ENCODE assay signal across 8 mouse cellular contexts in the genomic region with DNA sequence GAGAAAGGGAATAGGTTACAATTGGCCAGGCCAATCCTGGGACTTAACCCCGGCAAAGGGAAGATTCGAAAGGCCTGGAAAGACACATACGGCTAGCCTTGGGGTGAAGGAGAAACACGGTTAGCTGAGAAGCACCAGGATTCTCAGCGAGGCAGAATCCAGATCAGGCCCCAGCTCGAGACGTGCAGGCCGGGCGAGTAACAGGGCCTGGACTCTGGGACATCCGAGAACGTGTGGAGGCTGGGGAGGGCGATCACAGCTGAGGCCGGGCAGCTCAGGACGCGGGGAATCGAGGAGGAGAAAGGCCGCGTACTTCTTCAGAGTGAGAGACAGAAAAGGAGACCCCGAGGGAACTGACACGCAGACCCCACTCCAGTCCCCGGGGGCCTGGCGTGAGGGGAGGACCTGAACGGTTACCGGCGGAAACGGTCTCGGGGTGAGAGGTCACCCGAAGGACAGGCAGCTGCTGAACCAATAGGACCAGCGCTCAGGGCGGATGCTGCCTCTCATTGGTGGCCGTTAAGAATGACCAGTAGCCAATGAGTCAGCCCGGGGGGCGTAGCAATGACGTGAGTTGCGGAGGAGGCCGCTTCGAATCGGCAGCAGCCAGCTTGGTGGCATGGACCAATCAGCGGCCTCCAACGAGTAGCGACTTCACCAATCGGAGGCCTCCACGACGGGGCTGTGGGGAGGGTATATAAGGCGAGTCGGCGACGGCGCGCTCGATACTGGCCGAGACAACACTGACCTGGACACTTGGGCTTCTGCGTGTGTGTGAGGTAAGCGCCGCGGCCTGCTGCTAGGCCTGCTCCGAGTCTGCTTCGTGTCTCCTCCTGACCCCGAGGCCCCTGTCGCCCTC. TPM values are rescaled to one million over a fixed set of nuclear protein-coding genes. Genes with fewer than 3 reads are reported as not detected.
DNase-seq lines count a peak whose midpoint lies in the region; ATAC-seq and TF ChIP-seq lines count a peak whose summit lies in the region.

A gene (plus strand): TSS at position 603 of the 859 bp plus-strand sequence.

- WGBS in forebrain, embryonic 13.5 days = under 1% methylated on average over 60 of the region's 60 CpGs
- WGBS in large intestine, adult 2 months = under 1% methylated on average over 60 of the region's 60 CpGs
- under 1% methylated on average over 58 of the region's 60 CpGs for WGBS in liver, postnatal 0 days (ENCODE audit: insufficient replicate concordance)
- WGBS in neural tube, embryonic 14.5 days = under 1% methylated on average over 60 of the region's 60 CpGs

- TF ChIP-seq EP300 in ES-Bruce4 (IDR thresholded peaks at IDR 0.05; ENCODE audit: insufficient read depth, low read depth, low read length) = peak; percentile 52; the same call in 1 of the 2 replicates
- peak; percentile 73; the same call in 1 of the 2 replicates for TF ChIP-seq EP300 in liver, postnatal 0 days (IDR thresholded peaks at IDR 0.05; ENCODE audit: low read depth)

- peaks cover 39% of the 10 kb centered on the region for H3K36me3 ChIP-seq in ES-Bruce4 (ENCODE audit: control insufficient read depth, insufficient read depth, low read length, poor library complexity, severe bottlenecking)
- peaks cover 34% of the 10 kb centered on the region for H3K36me3 ChIP-seq in forebrain, embryonic 13.5 days (ENCODE audit: poor library complexity, severe bottlenecking)
- H3K36me3 ChIP-seq in liver, postnatal 0 days (replicated peaks; ENCODE audit: insufficient read depth, low read length) = peaks cover 39% of the 10 kb centered on the region
- peaks cover 32% of the 10 kb centered on the region for H3K36me3 ChIP-seq in neural tube, embryonic 14.5 days (ENCODE audit: control insufficient read depth, insufficient read depth, low read length)

- peak within 1 kb of the TSS; percentile 55 for H3K27ac ChIP-seq in ES-Bruce4 (ENCODE audit: insufficient read depth, low read length)
- H3K27ac ChIP-seq in forebrain, embryonic 13.5 days = peak within 1 kb of the TSS; percentile 89
- peak within 1 kb of the TSS; percentile 93 for H3K27ac ChIP-seq in liver, postnatal 0 days (ENCODE audit: low read depth)
- peak within 1 kb of the TSS; percentile 95 for H3K27ac ChIP-seq in neural tube, embryonic 14.5 days (ENCODE audit: low read depth, low read length)

- peak within 1 kb of the TSS; percentile 86 for H3K9ac ChIP-seq in ES-Bruce4 (ENCODE audit: low read depth, poor library complexity, severe bottlenecking)
- H3K9ac ChIP-seq in forebrain, embryonic 13.5 days = peak within 1 kb of the TSS; percentile 98
- peak within 1 kb of the TSS; percentile 97 for H3K9ac ChIP-seq in liver, postnatal 0 days (replicated peaks)
- peak within 1 kb of the TSS; percentile 97 for H3K9ac ChIP-seq in neural tube, embryonic 14.5 days (replicated peaks; ENCODE audit: low read depth, low read length)

- peak within 1 kb of the TSS; percentile 97 for H3K4me3 ChIP-seq in ES-Bruce4 (ENCODE audit: low read depth, low read length)
- peak within 1 kb of the TSS; percentile 99 for H3K4me3 ChIP-seq in forebrain, embryonic 13.5 days
- H3K4me3 ChIP-seq in liver, postnatal 0 days (ENCODE audit: low read depth, low read length) = peak within 1 kb of the TSS; percentile 96
- peak within 1 kb of the TSS; percentile 96 for H3K4me3 ChIP-seq in neural tube, embryonic 14.5 days (ENCODE audit: low read depth, low read length)

- H3K4me2 ChIP-seq in forebrain, embryonic 13.5 days = peak within 1 kb of the TSS; percentile 77
- peak within 1 kb of the TSS; percentile 88 for H3K4me2 ChIP-seq in liver, postnatal 0 days (ENCODE audit: low read depth, low read length)
- H3K4me2 ChIP-seq in neural tube, embryonic 14.5 days (ENCODE audit: low read depth, low read length) = peak within 1 kb of the TSS; percentile 85

- no peaks in the 10 kb centered on the region for H3K9me3 ChIP-seq in ES-Bruce4 (replicated peaks; ENCODE audit: control insufficient read depth, insufficient read depth, low read length, poor library complexity, severe bottlenecking)
- no peaks in the 10 kb centered on the region for H3K9me3 ChIP-seq in forebrain, embryonic 13.5 days (replicated peaks)
- no peaks in the 10 kb centered on the region for H3K9me3 ChIP-seq in liver, postnatal 0 days (ENCODE audit: low read length)
- H3K9me3 ChIP-seq in neural tube, embryonic 14.5 days (ENCODE audit: control insufficient read depth, low read length) = no peaks in the 10 kb centered on the region

- intact Hi-C loops in heart, postnatal 10 days (cut with DNase I) = loop anchor here (2.0 kb wide), 1 partner anchor 17 kb away; a partner anchor contains a TSS

- TF ChIP-seq CTCF in ES-Bruce4 (IDR thresholded peaks at IDR 0.05; ENCODE audit: low read depth, low read length) = no peak
- TF ChIP-seq CTCF in liver, postnatal 0 days (IDR thresholded peaks at IDR 0.05; ENCODE audit: low read depth) = no peak

- peak; percentile 99 for TF ChIP-seq POLR2A in ES-Bruce4 (IDR thresholded peaks at IDR 0.05; ENCODE audit: insufficient read depth, low read length)

- H3K4me1 ChIP-seq in ES-Bruce4 (ENCODE audit: control insufficient read depth, insufficient read depth, low read length) = peaks cover 2% of the 10 kb centered on the region
- peaks cover 47% of the 10 kb centered on the region for H3K4me1 ChIP-seq in forebrain, embryonic 13.5 days
- H3K4me1 ChIP-seq in liver, postnatal 0 days (ENCODE audit: insufficient read depth) = peaks cover 38% of the 10 kb centered on the region
- H3K4me1 ChIP-seq in neural tube, embryonic 14.5 days (ENCODE audit: control insufficient read depth, insufficient read depth, low read length) = peaks cover 36% of the 10 kb centered on the region

- H3K27me3 ChIP-seq in ES-Bruce4 (ENCODE audit: control insufficient read depth, insufficient read depth, low read length, poor library complexity, severe bottlenecking) = no peaks in the 10 kb centered on the region
- H3K27me3 ChIP-seq in forebrain, embryonic 13.5 days = no peaks in the 10 kb centered on the region
- no peaks in the 10 kb centered on the region for H3K27me3 ChIP-seq in liver, postnatal 0 days (ENCODE audit: insufficient read depth, low read length)
- H3K27me3 ChIP-seq in neural tube, embryonic 14.5 days (ENCODE audit: control insufficient read depth, insufficient read depth, low read length) = no peaks in the 10 kb centered on the region

- peak; percentile 99 to 100 for DNase-seq in heart, postnatal 10 days
- DNase-seq in large intestine, adult 2 months (ENCODE audit: low read depth, low spot score) = peak; percentile 98
- peak; percentile 99 for DNase-seq in liver, postnatal 0 days
- peak; percentile 96 for DNase-seq in testis, postnatal 10 days (ENCODE audit: low spot score)

- ATAC-seq in cerebellum, adult (ENCODE audit: insufficient number of reproducible peaks, low FRiP score, low TSS enrichment) = peak; percentile 100
- peak; percentile 99 for ATAC-seq in forebrain, embryonic 13.5 days
- ATAC-seq in liver, postnatal 0 days = peak; percentile 97
- ATAC-seq in neural tube, embryonic 14.5 days (ENCODE audit: low read depth) = peak; percentile 98

RNA-seq across cellular contexts. Expression of the gene that starts here (rescaled TPM):
- polyA plus RNA-seq in ES-Bruce4 (2011; ENCODE audit: insufficient read depth, insufficient read length, low read depth, missing spikeins) = 504 and 519 TPM in 2 replicates
- polyA plus RNA-seq in forebrain, embryonic 13.5 days (2015; fragmentation: Nextera tagmentation; extraction: Ambion mirVana) = 424 and 446 TPM in 2 replicates
- 100 to 1,000 TPM; 390 to 403 TPM for total RNA-seq in heart, postnatal 10 days (2021)
- polyA plus RNA-seq in large intestine, adult 2 months (2012; rRNA removed) = 446 and 623 TPM in 2 replicates
- 384 and 424 TPM in 2 replicates for polyA plus RNA-seq in liver, postnatal 0 days (2015; fragmentation: Nextera tagmentation; extraction: Ambion mirVana)
- 402 and 471 TPM in 2 replicates for polyA plus RNA-seq in neural tube, embryonic 14.5 days (2014; fragmentation: Nextera tagmentation; extraction: Ambion mirVana)

Comparison
In these comparisons a context has a peak if more than half of its experiments do, and no peak if none do; other contexts are left out.
1. Peak in every context shown above with its lines: DNase-seq, ATAC-seq, H3K4me3 ChIP-seq and H3K27ac ChIP-seq.